Mouse (Mus musculus): Measurements from ENCODE around the gene Gm3336. TPM values are rescaled to one million over a fixed set of nuclear protein-coding genes. Genes with fewer than 3 reads are reported as not detected.

Gene Gm3336
- polyA plus RNA-seq, 1 experiment from 2014 or later, result 0.19 TPM

DNA sequence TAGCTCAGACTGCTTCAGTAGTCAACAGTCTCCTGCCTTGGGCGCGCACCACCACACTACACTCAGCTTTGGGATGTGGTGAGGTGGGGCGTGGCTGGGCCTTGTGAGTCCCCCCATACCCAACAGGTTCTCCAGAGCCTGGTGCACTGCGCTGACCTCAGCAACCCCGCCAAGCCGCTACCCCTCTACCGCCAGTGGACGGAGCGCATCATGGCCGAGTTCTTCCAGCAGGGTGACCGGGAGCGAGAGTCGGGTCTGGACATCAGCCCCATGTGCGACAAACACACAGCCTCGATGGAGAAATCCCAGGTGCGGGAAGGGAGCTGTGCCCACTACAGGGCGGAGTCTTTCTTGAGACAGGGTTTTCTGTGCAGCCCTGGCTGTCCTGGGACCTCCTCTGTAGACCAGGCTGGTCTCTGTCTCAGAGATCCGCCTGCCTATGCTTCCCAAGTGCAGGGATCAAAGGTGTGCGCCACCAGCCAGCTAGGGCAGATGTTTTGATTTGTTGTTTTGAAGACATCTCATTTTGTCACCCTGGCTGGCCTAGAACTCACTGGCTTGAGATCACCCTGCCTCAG is 30.8 kb downstream of the Gm3336 start:
- H3K27ac ChIP-seq (ENCODE audit: low read depth, low read length), result no peak overlapping the region
- H3K9me3 ChIP-seq (ENCODE audit: control insufficient read depth, low read length), result no peaks in the 10 kb centered on the region
- peaks cover 2% of the 10 kb centered on the region for H3K4me1 ChIP-seq (ENCODE audit: control insufficient read depth, insufficient read depth, low read depth, low read length)
- H3K9ac ChIP-seq (ENCODE audit: low read depth, low read length), result no peak overlapping the region
- H3K4me3 ChIP-seq (ENCODE audit: low read length), result no peak overlapping the region
- H3K4me2 ChIP-seq (ENCODE audit: low read length), result no peak overlapping the region
- 85% methylated on average over 19 of the region's 19 CpGs for WGBS
- H3K27me3 ChIP-seq (replicated peaks; ENCODE audit: control insufficient read depth, insufficient read depth, low read length), result peaks cover 15% of the 10 kb centered on the region
- H3K36me3 ChIP-seq (ENCODE audit: control insufficient read depth, insufficient read depth, low read length), result no peaks in the 10 kb centered on the region
- no peak for ATAC-seq

DNA sequence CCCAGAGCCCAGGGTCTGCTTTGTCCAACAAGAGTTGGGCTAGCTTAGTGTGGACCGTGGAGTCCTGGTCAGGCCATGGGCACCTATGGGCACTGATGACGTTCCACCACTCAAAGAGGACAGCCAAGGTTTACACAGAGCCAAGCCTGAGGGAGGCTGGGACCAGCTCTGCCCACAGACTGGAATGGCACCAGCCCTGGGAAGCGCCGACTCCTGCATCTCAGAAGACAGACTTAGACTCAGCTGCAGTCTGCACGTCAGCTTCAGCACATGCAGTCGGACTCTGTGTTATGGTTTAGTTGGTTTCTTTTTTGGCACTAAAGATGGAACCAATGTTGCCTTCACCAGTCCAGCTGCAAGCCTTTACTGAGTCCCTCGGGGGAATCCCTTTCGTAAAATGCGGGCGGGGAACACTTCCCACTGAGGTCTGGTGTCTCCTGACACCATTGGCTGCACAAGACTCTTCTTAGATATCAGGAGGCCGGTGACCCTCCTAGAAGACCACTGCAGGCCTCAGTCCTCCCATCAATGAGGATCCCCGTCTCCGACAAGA is 31.9 kb downstream of the Gm3336 start:
- Histone ChIP-seq H3K4me2 (ENCODE audit: low read length) (no peak overlapping the region), H3K27me3 (replicated peaks; ENCODE audit: control insufficient read depth, insufficient read depth, low read length) (peaks cover 10% of the 10 kb centered on the region), H3K9ac (ENCODE audit: low read depth, low read length) (no peak overlapping the region), H3K9me3 (ENCODE audit: control insufficient read depth, low read length) (no peaks in the 10 kb centered on the region), H3K36me3 (ENCODE audit: control insufficient read depth, insufficient read depth, low read length) (no peaks in the 10 kb centered on the region), H3K4me1 (ENCODE audit: control insufficient read depth, insufficient read depth, low read depth, low read length) (no peaks in the 10 kb centered on the region; the same call in 1 of the 2 replicates), H3K4me3 (ENCODE audit: low read length) (no peak overlapping the region), H3K27ac (ENCODE audit: low read depth, low read length) (no peak overlapping the region)
- ATAC-seq, result no peak
- 90% methylated on average over 13 of the region's 13 CpGs for WGBS

DNA sequence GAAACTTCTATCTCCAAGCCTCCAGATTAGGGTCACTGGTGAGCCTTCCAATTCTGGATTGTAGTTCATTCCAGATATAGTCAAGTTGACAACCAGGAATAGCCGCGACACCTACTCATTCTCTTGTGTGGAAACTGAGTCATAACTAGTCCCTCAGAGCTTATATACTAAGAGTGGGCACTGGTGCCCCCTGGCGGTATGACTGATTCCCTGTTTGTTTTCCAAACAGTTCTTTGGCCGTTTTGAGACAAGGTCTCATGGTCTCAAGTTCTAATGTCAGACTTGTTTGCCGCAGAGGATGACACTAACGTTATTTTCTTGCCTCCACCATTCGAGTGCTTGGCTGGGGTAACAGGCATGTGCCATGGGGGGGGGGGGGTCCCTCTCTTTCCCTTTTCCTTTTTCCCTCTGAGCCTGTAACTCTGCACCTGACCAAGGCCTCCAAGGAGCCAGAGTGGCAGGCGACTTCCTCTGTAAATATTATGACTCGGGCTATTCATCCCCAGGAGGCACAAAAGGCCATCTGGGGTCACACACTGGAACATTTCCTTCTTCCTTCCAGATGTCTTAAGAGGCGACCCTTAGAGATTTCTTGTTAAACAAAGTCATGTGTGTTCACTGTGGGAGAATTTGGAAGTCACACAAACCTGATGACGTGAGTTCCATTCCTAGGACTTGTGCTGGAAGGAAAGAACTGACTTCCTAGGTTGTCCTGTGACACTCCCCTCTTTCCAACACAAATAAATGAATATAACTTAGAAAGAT is 33.8 kb downstream of the Gm3336 start:
- Histone ChIP-seq H3K4me3 (ENCODE audit: low read length) (no peak overlapping the region), H3K4me2 (ENCODE audit: low read length) (no peak overlapping the region), H3K27ac (ENCODE audit: low read depth, low read length) (no peak overlapping the region), H3K9ac (ENCODE audit: low read depth, low read length) (no peak overlapping the region), H3K36me3 (ENCODE audit: control insufficient read depth, insufficient read depth, low read length) (peaks cover 10% of the 10 kb centered on the region), H3K9me3 (ENCODE audit: control insufficient read depth, low read length) (no peaks in the 10 kb centered on the region), H3K4me1 (ENCODE audit: control insufficient read depth, insufficient read depth, low read depth, low read length) (peaks cover 17% of the 10 kb centered on the region), H3K27me3 (replicated peaks; ENCODE audit: control insufficient read depth, insufficient read depth, low read length) (peaks cover 2% of the 10 kb centered on the region; the same call in 1 of the 2 replicates)
- WGBS, result 36% methylated on average over 11 of the region's 11 CpGs
- ATAC-seq, result no peak

DNA sequence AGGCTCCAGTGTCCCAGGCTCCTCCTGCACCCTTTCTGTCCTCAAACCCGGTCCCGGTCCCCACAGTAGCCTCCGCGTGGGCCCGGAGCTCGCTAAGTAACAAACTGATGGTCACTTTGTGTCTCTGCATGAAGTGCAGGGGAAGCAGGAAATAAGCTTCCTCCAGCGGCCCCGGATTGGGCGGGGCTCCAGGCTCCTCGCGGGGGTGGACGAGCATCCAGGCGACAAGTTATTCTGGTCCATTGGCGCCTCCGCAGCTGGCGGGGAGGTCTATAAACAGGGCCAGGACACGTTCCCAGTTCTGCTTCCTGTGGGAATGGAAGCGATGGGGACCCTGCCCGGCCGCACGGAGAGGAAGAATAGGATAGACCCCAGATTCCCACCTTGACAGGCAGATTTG is 34.8 kb downstream of the Gm3336 start:
- Histone ChIP-seq H3K4me3 (ENCODE audit: low read length) (no peak overlapping the region), H3K9me3 (ENCODE audit: control insufficient read depth, low read length) (no peaks in the 10 kb centered on the region), H3K27me3 (replicated peaks; ENCODE audit: control insufficient read depth, insufficient read depth, low read length) (0 out of 2 replicates have a peak, but pooled peaks cover 2% of the 10 kb centered on the region), H3K27ac (ENCODE audit: low read depth, low read length) (peak overlapping the region; percentile 55; the same call in 1 of the 2 replicates), H3K4me2 (ENCODE audit: low read length) (no peak overlapping the region), H3K4me1 (ENCODE audit: control insufficient read depth, insufficient read depth, low read depth, low read length) (peaks cover 24% of the 10 kb centered on the region), H3K9ac (ENCODE audit: low read depth, low read length) (no peak overlapping the region), H3K36me3 (ENCODE audit: control insufficient read depth, insufficient read depth, low read length) (peaks cover 17% of the 10 kb centered on the region)
- WGBS, result 32% methylated on average over 21 of the region's 21 CpGs
- ATAC-seq, result no peak

DNA sequence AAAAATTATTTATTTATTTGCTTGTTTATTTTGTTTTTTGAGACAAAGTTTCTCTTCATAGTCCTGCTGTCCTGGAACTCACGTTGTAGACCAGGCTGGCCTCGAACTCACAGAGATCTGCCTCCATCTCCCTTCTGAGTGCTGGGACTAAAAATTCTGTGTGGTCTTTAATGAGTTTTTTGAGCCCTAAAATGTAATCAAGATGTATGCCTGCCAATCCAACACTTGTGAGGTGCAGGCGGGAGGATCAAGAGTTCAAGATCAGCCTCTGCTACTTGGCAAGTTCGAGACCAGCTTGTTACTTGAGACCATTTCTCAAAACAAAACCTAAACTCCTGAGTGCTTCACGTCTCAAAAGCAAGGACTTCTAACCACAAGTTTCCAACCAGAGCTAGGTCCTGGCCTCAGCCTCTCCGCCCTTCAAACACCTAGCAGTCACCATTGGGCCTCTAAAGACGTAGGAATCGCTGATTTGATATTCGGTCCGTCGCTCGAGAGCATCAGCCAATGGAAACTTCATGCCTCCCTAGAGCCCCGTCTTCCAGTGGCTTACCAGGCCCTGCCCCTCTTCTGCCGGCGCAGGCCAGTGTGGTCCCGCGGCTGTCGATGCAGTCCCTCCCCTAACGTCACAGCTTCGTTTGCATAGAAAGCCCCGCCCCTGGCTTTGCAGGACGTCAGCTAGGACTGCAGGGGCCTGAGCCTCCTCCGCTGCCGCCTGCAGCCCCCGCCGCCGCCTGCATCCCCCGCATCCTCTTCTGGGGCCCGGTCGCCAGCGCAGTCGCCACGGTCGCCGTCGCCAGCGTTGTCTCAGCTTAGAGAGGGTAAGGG is 35.9 kb downstream of the Gm3336 start, which contains the start of gene Rab3a:
Gene Rab3a, plus strand, starts transcription at position 637 of the 828 bp plus-strand sequence.
- peaks cover 33% of the 10 kb centered on the region for H3K4me1 ChIP-seq (ENCODE audit: control insufficient read depth, insufficient read depth, low read depth, low read length)

DNA sequence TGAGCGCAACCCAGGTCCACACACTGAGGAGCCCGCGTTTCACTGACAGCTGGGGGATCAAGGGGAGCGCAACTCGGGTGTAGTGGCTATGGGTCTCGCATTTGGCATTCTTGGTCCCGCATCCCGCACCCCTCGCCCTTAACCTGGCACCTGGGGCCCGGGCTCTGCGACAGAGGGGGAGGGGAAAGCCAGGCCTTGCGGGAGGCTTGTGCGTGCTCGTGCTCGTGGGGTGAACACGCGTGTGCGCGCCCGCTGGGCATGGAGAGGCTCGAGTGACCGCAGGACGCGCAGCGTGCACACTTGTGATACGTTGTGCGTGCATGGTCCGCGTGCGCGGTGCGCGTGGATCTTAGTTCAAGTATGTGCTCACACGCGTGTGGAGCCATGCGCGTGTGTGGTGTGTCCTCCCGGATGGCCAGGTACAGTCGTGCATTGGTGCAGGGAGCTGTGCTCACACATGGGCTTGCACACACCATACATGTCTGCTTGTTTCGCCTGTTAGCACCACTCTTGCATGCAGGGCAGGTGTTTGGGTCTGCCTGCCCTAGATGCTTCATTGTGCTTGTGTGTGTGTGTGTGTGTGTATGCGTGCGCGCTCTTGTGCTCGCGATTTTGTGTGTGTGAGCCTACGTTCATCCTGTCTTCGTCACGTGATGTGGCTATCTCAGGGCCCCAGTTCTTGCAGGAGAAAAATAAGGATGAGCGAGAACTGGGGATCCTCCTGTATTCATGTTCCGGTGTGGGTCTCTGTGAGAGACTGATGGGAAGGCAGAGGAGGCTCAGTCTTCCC is 36.7 kb downstream of the Gm3336 start:
- H3K36me3 ChIP-seq (ENCODE audit: control insufficient read depth, insufficient read depth, low read length), result peaks cover 22% of the 10 kb centered on the region
- no peaks in the 10 kb centered on the region for H3K27me3 ChIP-seq (replicated peaks; ENCODE audit: control insufficient read depth, insufficient read depth, low read length)
- 11% methylated on average over 50 of the region's 50 CpGs for WGBS
- peak overlapping the region; percentile 93 for H3K27ac ChIP-seq (ENCODE audit: low read depth, low read length)
- H3K4me3 ChIP-seq (ENCODE audit: low read length), result peak overlapping the region; percentile 72
- peak overlapping the region; percentile 71 for H3K4me2 ChIP-seq (ENCODE audit: low read length)
- H3K4me1 ChIP-seq (ENCODE audit: control insufficient read depth, insufficient read depth, low read depth, low read length), result peaks cover 41% of the 10 kb centered on the region
- ATAC-seq, result peak; percentile 21
- H3K9ac ChIP-seq (ENCODE audit: low read depth, low read length), result peak overlapping the region; percentile 89
- no peaks in the 10 kb centered on the region for H3K9me3 ChIP-seq (ENCODE audit: control insufficient read depth, low read length)

More for the DNA sequence above, 35.9 kb downstream of the Gm3336 start, which contains the start of gene Rab3a:
- peak within 1 kb of the TSS; percentile 89 for H3K9ac ChIP-seq (ENCODE audit: low read depth, low read length)
- peaks cover 22% of the 10 kb centered on the region for H3K36me3 ChIP-seq (ENCODE audit: control insufficient read depth, insufficient read depth, low read length)
- H3K27me3 ChIP-seq (replicated peaks; ENCODE audit: control insufficient read depth, insufficient read depth, low read length), result 0 out of 2 replicates have a peak, but pooled peaks cover 2% of the 10 kb centered on the region
- H3K27ac ChIP-seq (ENCODE audit: low read depth, low read length), result peak within 1 kb of the TSS; percentile 93
- peak within 1 kb of the TSS; percentile 72 for H3K4me3 ChIP-seq (ENCODE audit: low read length)
- H3K4me2 ChIP-seq (ENCODE audit: low read length), result peak within 1 kb of the TSS; percentile 71
- 8% methylated on average over 37 of the region's 37 CpGs for WGBS
- H3K9me3 ChIP-seq (ENCODE audit: control insufficient read depth, low read length), result no peaks in the 10 kb centered on the region
- peak; percentile 97 for ATAC-seq

DNA sequence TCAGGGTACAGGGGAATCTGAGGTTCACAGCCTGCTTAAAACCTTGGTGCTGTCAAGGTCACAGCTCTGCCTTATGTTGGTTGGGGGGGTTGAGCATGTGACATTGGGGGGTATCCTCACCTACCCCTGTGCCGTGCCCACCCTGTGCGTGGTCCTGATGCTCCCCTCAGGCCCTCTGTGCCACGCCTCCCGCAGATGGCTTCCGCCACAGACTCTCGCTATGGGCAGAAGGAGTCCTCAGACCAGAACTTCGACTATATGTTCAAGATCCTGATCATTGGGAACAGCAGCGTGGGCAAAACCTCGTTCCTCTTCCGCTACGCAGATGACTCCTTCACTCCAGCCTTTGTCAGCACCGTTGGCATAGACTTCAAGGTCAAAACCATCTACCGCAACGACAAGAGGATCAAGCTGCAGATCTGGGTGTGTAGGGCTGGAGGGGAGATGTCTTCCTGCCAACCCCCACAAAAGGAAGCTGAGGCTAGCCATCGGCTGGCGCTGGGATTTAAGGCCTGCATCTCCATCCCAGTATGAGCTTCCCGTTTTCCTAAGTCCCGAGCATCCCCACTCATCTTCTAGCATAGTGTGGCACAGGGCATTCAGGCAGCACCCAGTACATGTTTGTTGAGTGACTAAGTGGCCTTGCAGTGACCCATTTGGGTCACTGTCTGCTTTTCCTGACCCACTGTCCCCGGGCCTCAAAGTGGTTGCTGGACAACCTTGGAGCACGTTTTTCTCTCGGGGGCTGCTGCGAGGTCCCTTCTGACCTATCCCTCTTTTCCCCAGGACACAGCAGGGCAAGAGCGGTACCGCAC is 37.5 kb downstream of the Gm3336 start:
- ATAC-seq, result no peak
- no peaks in the 10 kb centered on the region for H3K27me3 ChIP-seq (replicated peaks; ENCODE audit: control insufficient read depth, insufficient read depth, low read length)
- peak overlapping the region; percentile 72 for H3K4me3 ChIP-seq (ENCODE audit: low read length)
- peaks cover 44% of the 10 kb centered on the region for H3K4me1 ChIP-seq (ENCODE audit: control insufficient read depth, insufficient read depth, low read depth, low read length)
- peaks cover 22% of the 10 kb centered on the region for H3K36me3 ChIP-seq (ENCODE audit: control insufficient read depth, insufficient read depth, low read length)
- WGBS, result 85% methylated on average over 24 of the region's 24 CpGs
- H3K4me2 ChIP-seq (ENCODE audit: low read length), result peak overlapping the region; percentile 71
- no peaks in the 10 kb centered on the region for H3K9me3 ChIP-seq (ENCODE audit: control insufficient read depth, low read length)
- H3K27ac ChIP-seq (ENCODE audit: low read depth, low read length), result no peak overlapping the region
- peak overlapping the region; percentile 89; the same call in 1 of the 2 replicates for H3K9ac ChIP-seq (ENCODE audit: low read depth, low read length)
